Mouse (Mus musculus) heart, embryonic 15.5 days (tissue): Measurements from ENCODE around the gene Fntb. TPM values are rescaled to one million over a fixed set of nuclear protein-coding genes. Genes with fewer than 3 reads are reported as not detected.

ENCODE experiments used
- ATAC-seq: fragments of 200-750 bp; cut with Nextera tagmentation; replicated peaks from 2 replicates; pipeline ENCODE4 v1.8.0; 2017; ENCODE audit warnings: low read depth, moderate TSS enrichment; ENCODE audit not compliant: insufficient number of reproducible peaks, insufficient read depth, low FRiP score
- H3K27ac ChIP-seq: fragments of 300-500 bp; sonication (generic); 2 replicates; pipeline ENCODE4 v1.5.1; 2015; ENCODE audit warnings: mild to moderate bottlenecking, inconsistent platforms
- H3K27me3 ChIP-seq: fragments of 300-500 bp; sonication (generic); 2 replicates; pipeline ENCODE4 v1.6.1; 2015; ENCODE audit warnings: inconsistent platforms
- H3K36me3 ChIP-seq: fragments of 300-500 bp; sonication (generic); 2 replicates; pipeline ENCODE4 v1.6.1; 2015; ENCODE audit warnings: mild to moderate bottlenecking, inconsistent platforms
- H3K4me1 ChIP-seq: fragments of 300-500 bp; sonication (generic); replicated peaks from 2 replicates; pipeline ENCODE4 v1.6.1; 2015; ENCODE audit warnings: inconsistent platforms
- H3K4me2 ChIP-seq: fragments of 300-500 bp; sonication (generic); 2 replicates; pipeline ENCODE4 v1.6.1; 2015; ENCODE audit warnings: inconsistent platforms, mild to moderate bottlenecking, moderate library complexity
- H3K4me3 ChIP-seq: fragments of 300-500 bp; sonication (generic); 2 replicates; pipeline ENCODE4 v1.5.1; 2015; ENCODE audit warnings: mild to moderate bottlenecking, inconsistent platforms
- H3K9ac ChIP-seq: fragments of 300-500 bp; sonication (generic); 2 replicates; pipeline ENCODE4 v1.6.1; 2015; ENCODE audit warnings: mild to moderate bottlenecking, inconsistent platforms
- H3K9me3 ChIP-seq: fragments of 300-500 bp; sonication (generic); replicated peaks from 2 replicates; pipeline ENCODE4 v1.6.1; 2016; ENCODE audit warnings: inconsistent platforms
- WGBS: fragments of 180-500 bp; shearing (Covaris S2); methylation state at CpG from one replicate; pipeline ENCODE4 v1.1.7; 2015; ENCODE audit warnings: mixed read lengths; 5-methylcytosine and 5-hydroxymethylcytosine counted together
- polyA plus RNA-seq: library from polyadenylated mRNA; unstranded; fragments of >200 nt; fragmentation: Nextera tagmentation; extraction: Ambion mirVana; gene quantifications from 2 replicates; pipeline ENCODE4 v1.2.1, GENCODE M21; 2015

Fntb gene
- 20.8 and 27.0 TPM in 2 replicates for polyA plus RNA-seq

DNA sequence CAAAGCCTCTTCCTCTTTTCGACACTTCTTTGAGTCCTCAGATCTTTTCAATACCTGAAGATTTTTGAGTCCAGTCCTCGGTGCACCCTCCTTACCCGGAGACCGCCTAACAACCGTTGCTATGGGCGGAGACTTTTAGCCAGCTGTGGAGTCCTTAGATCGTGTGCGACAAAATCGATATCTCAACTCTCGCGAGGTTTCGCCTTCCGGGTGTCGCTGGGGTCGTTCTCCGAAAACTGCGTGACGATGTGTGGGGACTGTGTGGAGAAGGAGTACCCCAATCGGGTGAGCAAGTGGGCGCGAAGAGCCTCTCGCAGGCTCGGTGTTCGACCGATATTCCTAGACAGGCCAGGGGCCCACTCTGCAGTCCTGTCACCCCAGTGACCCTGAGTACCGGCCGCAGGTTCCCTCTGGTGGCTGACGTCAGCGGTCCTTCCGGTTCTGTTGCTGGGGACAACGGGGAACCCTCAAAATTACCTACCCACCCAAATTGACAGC lies at the start of gene Fntb, which contains the start of gene Churc1:
Gene Fntb, plus strand, starts transcription at position 236 of the 498 bp plus-strand sequence.
Gene Churc1, plus strand, starts transcription at position 185 of the 498 bp plus-strand sequence.
- peak within 1 kb of the TSS; percentile 70 for H3K4me3 ChIP-seq
- peak; percentile 89 for ATAC-seq
- under 1% methylated on average over 31 of the region's 31 CpGs for WGBS

GRCm38 (mm10) chr12:76718384-76718783 lies 47.0 kb upstream of the Fntb start:
- Histone ChIP-seq H3K4me1 (0 out of 2 replicates have a peak, but pooled peaks cover 5% of the 10 kb centered on the region), H3K27me3 (peaks cover 7% of the 10 kb centered on the region; the same call in 1 of the 2 replicates), H3K4me2 (no peak overlapping the region), H3K27ac (no peak overlapping the region), H3K9me3 (no peaks in the 10 kb centered on the region), H3K9ac (no peak overlapping the region), H3K4me3 (no peak overlapping the region), H3K36me3 (no peaks in the 10 kb centered on the region)
- no peak for ATAC-seq
- WGBS: 87% methylated on average over 4 of the region's 4 CpGs

More for the DNA sequence above, at the start of gene Fntb, which contains the start of gene Churc1:
- peak within 1 kb of the TSS; percentile 75 for H3K9ac ChIP-seq
- H3K36me3 ChIP-seq: no peaks in the 10 kb centered on the region
- peaks cover 8% of the 10 kb centered on the region for H3K4me1 ChIP-seq
- H3K9me3 ChIP-seq: no peaks in the 10 kb centered on the region
- H3K27ac ChIP-seq: peak within 1 kb of the TSS; percentile 88
- H3K27me3 ChIP-seq: no peaks in the 10 kb centered on the region
- peak within 1 kb of the TSS; percentile 63 for H3K4me2 ChIP-seq

DNA sequence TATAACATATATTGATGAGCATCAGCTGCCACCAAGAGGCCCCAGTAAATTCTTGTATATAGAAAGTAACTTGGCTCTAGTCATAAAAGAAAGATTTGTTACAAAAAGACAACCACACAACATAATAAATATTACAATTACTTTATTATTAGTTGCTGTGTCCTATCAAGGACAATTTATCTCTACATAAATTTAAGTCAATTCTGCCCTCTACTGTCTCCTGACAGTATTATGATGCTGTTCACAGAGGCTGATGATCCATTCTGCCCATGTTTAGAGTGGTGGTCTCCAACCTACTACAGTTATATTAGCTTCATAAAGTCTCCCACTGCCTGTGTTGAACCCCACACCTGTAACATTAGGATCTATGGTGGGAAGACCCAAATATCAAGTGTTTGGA lies 44.8 kb upstream of the Fntb start:
- no peak overlapping the region for H3K27ac ChIP-seq
- no peaks in the 10 kb centered on the region for H3K27me3 ChIP-seq
- H3K9me3 ChIP-seq: no peaks in the 10 kb centered on the region
- H3K4me2 ChIP-seq: no peak overlapping the region
- no peaks in the 10 kb centered on the region for H3K36me3 ChIP-seq
- H3K4me1 ChIP-seq: 0 out of 2 replicates have a peak, but pooled peaks cover 5% of the 10 kb centered on the region
- no peak for ATAC-seq
- no peak overlapping the region for H3K9ac ChIP-seq
- H3K4me3 ChIP-seq: no peak overlapping the region

DNA sequence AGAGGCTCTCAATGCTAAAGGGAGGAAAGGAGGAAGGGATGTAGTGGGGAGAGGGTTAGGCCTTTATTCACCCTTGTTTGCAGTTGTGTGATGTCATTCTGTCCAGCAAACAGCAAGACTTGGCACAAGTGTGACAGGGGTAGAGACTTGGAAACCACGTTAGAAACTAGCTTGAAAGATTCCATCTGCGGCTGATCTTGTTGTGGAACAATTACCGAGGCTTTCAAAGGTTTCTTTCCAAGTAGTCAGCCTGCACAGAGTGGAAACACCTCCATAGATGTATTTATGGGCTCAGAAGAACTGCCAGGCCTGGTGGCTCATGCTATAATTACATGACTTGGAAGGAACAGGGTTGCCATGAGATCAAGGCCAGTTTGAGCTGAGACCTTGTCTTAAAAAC lies 43.4 kb upstream of the Fntb start:
- H3K36me3 ChIP-seq: no peaks in the 10 kb centered on the region
- no peak overlapping the region for H3K27ac ChIP-seq
- H3K4me2 ChIP-seq: no peak overlapping the region
- ATAC-seq: no peak
- H3K9me3 ChIP-seq: no peaks in the 10 kb centered on the region
- H3K9ac ChIP-seq: no peak overlapping the region
- WGBS: 65% methylated on average over 3 of the region's 3 CpGs
- no peaks in the 10 kb centered on the region for H3K27me3 ChIP-seq
- no peak overlapping the region for H3K4me3 ChIP-seq
- H3K4me1 ChIP-seq: 0 out of 2 replicates have a peak, but pooled peaks cover 5% of the 10 kb centered on the region

- Histone ChIP-seq H3K9ac (no peak overlapping the region), H3K4me2 (no peak overlapping the region), H3K27ac (no peak overlapping the region), H3K9me3 (0 out of 2 replicates have a peak, but pooled peaks cover 3% of the 10 kb centered on the region), H3K4me1 (no peaks in the 10 kb centered on the region), H3K36me3 (no peaks in the 10 kb centered on the region), H3K27me3 (no peaks in the 10 kb centered on the region), H3K4me3 (no peak overlapping the region)
- no peak for ATAC-seq
- 79% methylated on average over 4 of the region's 4 CpGs for WGBS
These were observed 37.4 kb upstream of the Fntb start for GRCm38 (mm10) chr12:76727955-76728354.

- no peak overlapping the region for H3K9ac ChIP-seq
- H3K4me2 ChIP-seq: no peak overlapping the region
- ATAC-seq: no peak
- H3K27me3 ChIP-seq: no peaks in the 10 kb centered on the region
- H3K36me3 ChIP-seq: no peaks in the 10 kb centered on the region
- H3K4me1 ChIP-seq: no peaks in the 10 kb centered on the region
- no peak overlapping the region for H3K27ac ChIP-seq
- no peaks in the 10 kb centered on the region for H3K9me3 ChIP-seq
- no peak overlapping the region for H3K4me3 ChIP-seq
- 72% methylated on average over 16 of the region's 16 CpGs for WGBS
These were observed 14.4 kb upstream of the Fntb start for GRCm38 (mm10) chr12:76750866-76751459.

DNA sequence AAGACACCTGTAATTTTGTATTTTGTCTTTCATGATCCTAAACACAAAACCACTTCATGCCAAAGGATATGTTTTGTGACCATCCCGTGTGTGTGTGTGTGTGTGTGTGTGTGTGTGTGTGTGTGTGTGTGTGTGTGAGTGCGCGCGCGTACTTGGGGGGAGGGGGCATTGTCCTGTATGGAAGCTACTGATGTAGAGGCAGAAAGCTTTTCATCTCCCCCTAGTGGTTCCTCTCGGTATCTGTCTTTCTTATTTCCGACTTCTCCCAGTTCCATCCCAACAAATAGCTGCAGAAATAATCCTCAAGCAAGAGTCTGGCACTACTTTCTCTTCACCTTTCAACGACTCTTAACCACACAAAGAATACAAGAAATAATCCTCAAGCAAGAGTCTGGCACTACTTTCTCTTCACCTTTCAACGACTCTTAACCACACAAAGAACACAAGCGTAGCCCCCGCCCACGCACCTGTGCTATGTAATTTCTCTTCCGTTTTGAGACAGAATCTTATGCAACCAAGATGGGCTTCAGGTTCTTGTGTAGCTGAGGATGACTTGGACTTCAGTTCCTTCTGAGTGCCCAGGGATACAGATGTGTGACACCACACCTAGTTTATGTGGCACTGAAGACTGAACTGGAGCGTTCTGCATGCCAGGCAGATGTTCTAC lies 12.6 kb upstream of the Fntb start:
- 53% methylated on average over 14 of the region's 14 CpGs for WGBS

GRCm38 (mm10) chr12:76765901-76766630 lies 677 bp downstream of the Fntb start:
- peak overlapping the region; percentile 70 for H3K4me3 ChIP-seq
- peak overlapping the region; percentile 88 for H3K27ac ChIP-seq
- H3K4me2 ChIP-seq: peak overlapping the region; percentile 63
- no peaks in the 10 kb centered on the region for H3K36me3 ChIP-seq
- H3K9me3 ChIP-seq: no peaks in the 10 kb centered on the region
- 24% methylated on average over 20 of the region's 20 CpGs for WGBS
- ATAC-seq: peak; percentile 50
- H3K4me1 ChIP-seq: peaks cover 8% of the 10 kb centered on the region
- H3K9ac ChIP-seq: peak overlapping the region; percentile 75
- no peaks in the 10 kb centered on the region for H3K27me3 ChIP-seq

More for the DNA sequence above, 12.6 kb upstream of the Fntb start:
- Histone ChIP-seq H3K4me1 (no peaks in the 10 kb centered on the region), H3K9ac (no peak overlapping the region), H3K4me3 (no peak overlapping the region), H3K27ac (no peak overlapping the region), H3K9me3 (no peaks in the 10 kb centered on the region), H3K4me2 (no peak overlapping the region), H3K36me3 (no peaks in the 10 kb centered on the region), H3K27me3 (no peaks in the 10 kb centered on the region)
- no peak for ATAC-seq

DNA sequence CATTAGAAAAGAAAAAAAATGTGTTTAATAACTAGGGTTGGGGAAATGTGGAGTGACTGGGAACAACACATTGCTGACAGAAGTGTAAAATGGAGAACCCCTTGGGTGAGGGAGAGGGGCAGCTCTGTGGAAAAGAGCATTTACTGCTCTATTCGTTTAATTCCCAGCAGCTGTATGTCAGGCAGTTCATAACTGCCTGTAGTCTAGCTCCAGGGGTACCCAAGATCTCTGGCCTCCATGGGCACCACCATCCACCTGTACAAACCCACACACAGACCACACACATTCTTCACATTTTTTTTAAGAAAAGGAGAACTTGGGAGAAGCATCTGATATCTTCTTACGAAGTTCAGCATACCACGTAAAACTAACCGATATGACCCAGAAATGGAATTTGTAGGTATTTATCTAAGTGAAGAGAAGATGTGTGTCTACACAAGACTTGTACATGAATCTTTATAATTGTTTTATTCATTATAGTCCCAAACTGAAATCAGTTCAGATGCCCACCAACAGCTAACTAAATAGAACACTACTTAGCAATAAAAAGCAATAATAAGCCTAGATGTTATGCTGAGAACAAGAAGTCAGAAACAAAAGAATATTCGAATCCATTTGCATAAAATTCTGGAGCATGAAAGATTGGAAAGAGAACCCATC lies 5.6 kb downstream of the Fntb start:
- ATAC-seq: no peak
- WGBS: 82% methylated on average over 5 of the region's 5 CpGs

DNA sequence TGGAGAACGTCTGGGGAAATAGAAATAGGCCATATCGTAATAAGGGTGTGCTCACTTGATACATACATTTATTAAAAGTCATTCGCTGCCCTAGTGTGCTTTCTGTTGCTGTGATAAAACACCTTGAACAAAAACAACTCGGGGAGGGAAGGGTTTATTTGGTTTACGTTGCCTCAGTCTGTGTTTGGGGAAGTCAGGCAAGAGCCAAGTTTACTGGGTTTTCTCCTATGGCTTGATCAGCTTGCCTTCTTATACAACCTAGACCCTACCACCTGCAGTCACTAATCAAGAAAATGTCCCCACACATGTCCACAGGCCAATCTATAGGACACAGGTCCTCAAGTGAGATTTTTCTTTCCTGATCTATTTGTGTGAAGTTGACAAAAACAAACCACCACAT lies 6.2 kb downstream of the Fntb start:
- no peak overlapping the region for H3K27ac ChIP-seq
- no peak for ATAC-seq
- no peaks in the 10 kb centered on the region; the same call in 1 of the 2 replicates for H3K36me3 ChIP-seq
- H3K27me3 ChIP-seq: no peaks in the 10 kb centered on the region
- no peak overlapping the region for H3K4me2 ChIP-seq
- WGBS: 88% methylated on average over 5 of the region's 5 CpGs
- no peak overlapping the region for H3K9ac ChIP-seq
- no peaks in the 10 kb centered on the region for H3K9me3 ChIP-seq
- peaks cover 5% of the 10 kb centered on the region for H3K4me1 ChIP-seq
- no peak overlapping the region for H3K4me3 ChIP-seq

More for the DNA sequence above, 5.6 kb downstream of the Fntb start:
- Histone ChIP-seq H3K4me3 (no peak overlapping the region), H3K27me3 (no peaks in the 10 kb centered on the region), H3K4me1 (peaks cover 10% of the 10 kb centered on the region), H3K4me2 (no peak overlapping the region), H3K9ac (no peak overlapping the region), H3K36me3 (no peaks in the 10 kb centered on the region; the same call in 1 of the 2 replicates), H3K9me3 (no peaks in the 10 kb centered on the region), H3K27ac (no peak overlapping the region)

GRCm38 (mm10) chr12:76774652-76775051 lies 9.3 kb downstream of the Fntb start:
- ATAC-seq: no peak
- Histone ChIP-seq H3K4me3 (no peak overlapping the region), H3K4me2 (no peak overlapping the region), H3K4me1 (peaks cover 5% of the 10 kb centered on the region), H3K9ac (no peak overlapping the region), H3K27ac (peak overlapping the region; percentile 3; the same call in 1 of the 2 replicates), H3K36me3 (peaks cover 5% of the 10 kb centered on the region), H3K27me3 (no peaks in the 10 kb centered on the region), H3K9me3 (no peaks in the 10 kb centered on the region)
- WGBS: 57% methylated on average over 3 of the region's 3 CpGs
